Mouse (Mus musculus): ENCODE measurements around the gene Apon. TPM values are rescaled to one million over a fixed set of nuclear protein-coding genes. Genes with fewer than 3 reads are reported as not detected.
"Not testable (repeated sequence)": the region's sequence is repeated elsewhere in the genome, so short reads cannot be mapped to it uniquely, and the experiment has no call there.

The Apon gene
- polyA plus RNA-seq, 1 experiment from 2014 or later: 0.19 TPM

- Histone ChIP-seq H3K4me2 (replicated peaks) (no peak overlapping the region), H3K9ac (no peak overlapping the region), H3K4me1 (replicated peaks; ENCODE audit: control insufficient read depth, insufficient read depth, low read length) (no peaks in the 10 kb centered on the region), H3K9me3 (ENCODE audit: control insufficient read depth, low read length) (no peaks in the 10 kb centered on the region), H3K36me3 (replicated peaks; ENCODE audit: control insufficient read depth, insufficient read depth) (peaks cover 70% of the 10 kb centered on the region), H3K27ac (no peak overlapping the region), H3K4me3 (replicated peaks; ENCODE audit: low read length) (no peak overlapping the region), H3K27me3 (ENCODE audit: control insufficient read depth, insufficient read depth, low read length) (no peaks in the 10 kb centered on the region)
- WGBS: 95% methylated on average over 15 of the region's 15 CpGs
- no peak for DNase-seq (ENCODE audit: low spot score)
- no peak for ATAC-seq (ENCODE audit: low FRiP score)
Measured at GRCm38 (mm10) chr10:128244121-128244520, 9.8 kb upstream of the Apon start.

- WGBS: 83% methylated on average over 17 of the region's 17 CpGs
Measured at GRCm38 (mm10) chr10:128247020-128247732, 6.7 kb upstream of the Apon start.

GRCm38 (mm10) chr10:128250565-128250964 is 3.3 kb upstream of the Apon start:
- Histone ChIP-seq H3K4me2 (replicated peaks) (no peak overlapping the region), H3K9me3 (ENCODE audit: control insufficient read depth, low read length) (no peaks in the 10 kb centered on the region), H3K36me3 (replicated peaks; ENCODE audit: control insufficient read depth, insufficient read depth) (peaks cover 67% of the 10 kb centered on the region), H3K27ac (no peak overlapping the region), H3K4me3 (replicated peaks; ENCODE audit: low read length) (no peak overlapping the region), H3K9ac (no peak overlapping the region), H3K27me3 (ENCODE audit: control insufficient read depth, insufficient read depth, low read length) (no peaks in the 10 kb centered on the region), H3K4me1 (replicated peaks; ENCODE audit: control insufficient read depth, insufficient read depth, low read length) (no peaks in the 10 kb centered on the region)
- DNase-seq (ENCODE audit: low spot score): no peak
- WGBS: 94% methylated on average over 13 of the region's 13 CpGs
- ATAC-seq (ENCODE audit: low FRiP score): no peak

More at GRCm38 (mm10) chr10:128247020-128247732, 6.7 kb upstream of the Apon start:
- no peak overlapping the region for H3K9ac ChIP-seq
- ATAC-seq (ENCODE audit: low FRiP score) (no peak), DNase-seq (ENCODE audit: low spot score) (no peak)
- H3K9me3 ChIP-seq (ENCODE audit: control insufficient read depth, low read length): no peaks in the 10 kb centered on the region
- H3K27me3 ChIP-seq (ENCODE audit: control insufficient read depth, insufficient read depth, low read length): no peaks in the 10 kb centered on the region
- peaks cover 90% of the 10 kb centered on the region for H3K36me3 ChIP-seq (replicated peaks; ENCODE audit: control insufficient read depth, insufficient read depth)
- no peaks in the 10 kb centered on the region for H3K4me1 ChIP-seq (replicated peaks; ENCODE audit: control insufficient read depth, insufficient read depth, low read length)
- peak overlapping the region; percentile 21; the same call in 1 of the 2 replicates for H3K27ac ChIP-seq
- no peak overlapping the region for H3K4me3 ChIP-seq (replicated peaks; ENCODE audit: low read length)
- H3K4me2 ChIP-seq (replicated peaks): 0 out of 2 replicates have a peak overlapping the region, but pooled peaks have one; percentile 10

- ATAC-seq (ENCODE audit: low FRiP score) (no peak), DNase-seq (ENCODE audit: low spot score) (no peak)
- Histone ChIP-seq H3K4me3 (replicated peaks; ENCODE audit: low read length) (no peak overlapping the region), H3K27ac (no peak overlapping the region), H3K4me2 (replicated peaks) (no peak overlapping the region), H3K4me1 (replicated peaks; ENCODE audit: control insufficient read depth, insufficient read depth, low read length) (no peaks in the 10 kb centered on the region), H3K9ac (no peak overlapping the region), H3K27me3 (ENCODE audit: control insufficient read depth, insufficient read depth, low read length) (no peaks in the 10 kb centered on the region), H3K36me3 (replicated peaks; ENCODE audit: control insufficient read depth, insufficient read depth) (peaks cover 19% of the 10 kb centered on the region), H3K9me3 (ENCODE audit: control insufficient read depth, low read length) (no peaks in the 10 kb centered on the region)
- WGBS: 93% methylated on average over 8 of the region's 8 CpGs
Measured at GRCm38 (mm10) chr10:128255925-128256324, 2.0 kb downstream of the Apon start.

GRCm38 (mm10) chr10:128256328-128256727 is 2.4 kb downstream of the Apon start:
- no peaks in the 10 kb centered on the region for H3K4me1 ChIP-seq (replicated peaks; ENCODE audit: control insufficient read depth, insufficient read depth, low read length)
- no peak overlapping the region for H3K4me2 ChIP-seq (replicated peaks)
- no peaks in the 10 kb centered on the region for H3K27me3 ChIP-seq (ENCODE audit: control insufficient read depth, insufficient read depth, low read length)
- H3K9ac ChIP-seq: no peak overlapping the region
- H3K9me3 ChIP-seq (ENCODE audit: control insufficient read depth, low read length): no peaks in the 10 kb centered on the region
- no peak for ATAC-seq (ENCODE audit: low FRiP score)
- H3K36me3 ChIP-seq (replicated peaks; ENCODE audit: control insufficient read depth, insufficient read depth): peaks cover 15% of the 10 kb centered on the region
- H3K27ac ChIP-seq: no peak overlapping the region
- WGBS: 92% methylated on average over 8 of the region's 8 CpGs
- H3K4me3 ChIP-seq (replicated peaks; ENCODE audit: low read length): no peak overlapping the region
- no peak for DNase-seq (ENCODE audit: low spot score)

- WGBS: 85% methylated on average over 4 of the region's 4 CpGs
- Histone ChIP-seq H3K9ac (no peak overlapping the region), H3K4me1 (replicated peaks; ENCODE audit: control insufficient read depth, insufficient read depth, low read length) (no peaks in the 10 kb centered on the region), H3K36me3 (replicated peaks; ENCODE audit: control insufficient read depth, insufficient read depth) (no peaks in the 10 kb centered on the region), H3K27ac (no peak overlapping the region), H3K27me3 (ENCODE audit: control insufficient read depth, insufficient read depth, low read length) (no peaks in the 10 kb centered on the region), H3K4me3 (replicated peaks; ENCODE audit: low read length) (no peak overlapping the region), H3K4me2 (replicated peaks) (no peak overlapping the region), H3K9me3 (ENCODE audit: control insufficient read depth, low read length) (no peaks in the 10 kb centered on the region)
- ATAC-seq (ENCODE audit: low FRiP score): no peak
- DNase-seq (ENCODE audit: low spot score): no peak
Measured at GRCm38 (mm10) chr10:128258953-128259352, 5.1 kb downstream of the Apon start.

GRCm38 (mm10) chr10:128259946-128260345 is 6.0 kb downstream of the Apon start:
- Histone ChIP-seq H3K4me2 (replicated peaks) (no peak overlapping the region), H3K36me3 (replicated peaks; ENCODE audit: control insufficient read depth, insufficient read depth) (no peaks in the 10 kb centered on the region), H3K9me3 (ENCODE audit: control insufficient read depth, low read length) (no peaks in the 10 kb centered on the region), H3K27ac (no peak overlapping the region), H3K27me3 (ENCODE audit: control insufficient read depth, insufficient read depth, low read length) (no peaks in the 10 kb centered on the region), H3K4me3 (replicated peaks; ENCODE audit: low read length) (no peak overlapping the region), H3K4me1 (replicated peaks; ENCODE audit: control insufficient read depth, insufficient read depth, low read length) (no peaks in the 10 kb centered on the region), H3K9ac (no peak overlapping the region)
- WGBS: 87% methylated on average over 5 of the region's 5 CpGs
- ATAC-seq (ENCODE audit: low FRiP score): no peak
- DNase-seq (ENCODE audit: low spot score): no peak

- not testable (repeated sequence) for H3K4me2 ChIP-seq (replicated peaks); H3K9me3 ChIP-seq (ENCODE audit: control insufficient read depth, low read length); H3K27ac ChIP-seq; ATAC-seq (ENCODE audit: low FRiP score); H3K9ac ChIP-seq; DNase-seq (ENCODE audit: low spot score); H3K4me3 ChIP-seq (replicated peaks; ENCODE audit: low read length); H3K36me3 ChIP-seq (replicated peaks; ENCODE audit: control insufficient read depth, insufficient read depth); H3K27me3 ChIP-seq (ENCODE audit: control insufficient read depth, insufficient read depth, low read length); H3K4me1 ChIP-seq (replicated peaks; ENCODE audit: control insufficient read depth, insufficient read depth, low read length)
- WGBS: 88% methylated on average over 7 of the region's 7 CpGs
Measured at GRCm38 (mm10) chr10:128260376-128260775, 6.5 kb downstream of the Apon start.

- H3K4me2 ChIP-seq (replicated peaks): no peak overlapping the region
- no peak overlapping the region for H3K27ac ChIP-seq
- WGBS: 79% methylated on average over 22 of the region's 22 CpGs
- no peak overlapping the region for H3K9ac ChIP-seq
- H3K4me1 ChIP-seq (replicated peaks; ENCODE audit: control insufficient read depth, insufficient read depth, low read length): no peaks in the 10 kb centered on the region
- no peaks in the 10 kb centered on the region for H3K36me3 ChIP-seq (replicated peaks; ENCODE audit: control insufficient read depth, insufficient read depth)
- H3K27me3 ChIP-seq (ENCODE audit: control insufficient read depth, insufficient read depth, low read length): no peaks in the 10 kb centered on the region
- no peaks in the 10 kb centered on the region for H3K9me3 ChIP-seq (ENCODE audit: control insufficient read depth, low read length)
- DNase-seq (ENCODE audit: low spot score) (no peak), ATAC-seq (ENCODE audit: low FRiP score) (no peak)
- no peak overlapping the region for H3K4me3 ChIP-seq (replicated peaks; ENCODE audit: low read length)
Measured at GRCm38 (mm10) chr10:128262300-128262699, 8.4 kb downstream of the Apon start.
